In the genomic region with DNA sequence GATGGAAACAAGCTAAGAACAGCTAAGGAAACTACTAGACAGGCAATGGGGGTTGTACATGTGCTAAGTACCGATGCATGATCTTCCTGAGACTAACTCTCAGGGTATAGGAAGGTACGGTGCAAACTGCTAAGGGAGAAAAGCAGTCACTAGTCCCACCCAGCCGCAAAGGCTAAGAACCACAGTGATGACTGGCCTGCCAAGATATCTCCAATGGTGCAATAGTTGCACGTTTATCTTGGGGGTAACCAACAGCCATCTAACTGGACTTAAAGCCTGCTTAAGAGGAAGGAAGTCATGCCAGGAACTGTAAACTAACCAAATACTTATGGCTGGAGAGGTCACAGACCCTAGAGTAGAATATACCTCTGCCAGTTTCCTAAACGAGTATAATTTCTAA, we compare ENCODE assay signal across 26 mouse cellular contexts. TPM values are rescaled to one million over a fixed set of nuclear protein-coding genes. Genes with fewer than 3 reads are reported as not detected.
A peak's percentile ranks its signal among the peaks of the same experiment; 100 is the strongest.
DNase-seq lines count a peak whose midpoint lies in the region; ATAC-seq and TF ChIP-seq lines count a peak whose summit lies in the region.
"Had no signal": no experiment of that assay in that cellular context is flagged by ENCODE, and none has a peak within 500 bp of the region (broad histone marks: within the 10 kb centered on the region; RNA-seq: fewer than 3 reads in every experiment).

No protein-coding gene starts in this region.

- H3K79me2 ChIP-seq in MEL (ENCODE audit: control insufficient read depth, insufficient read depth, low read length, poor library complexity), result peaks cover 4% of the 10 kb centered on the region; the same call in 1 of the 2 replicates

- DNase-seq in MEL (ENCODE audit: low read depth, low spot score), result peak; percentile 78
- DNase-seq in liver, embryonic 11.5 days (ENCODE audit: low spot score), result no peak
- no peak for DNase-seq in left cerebral cortex, adult 9 months (ENCODE audit: low spot score in 2 of 2)
- no peak for DNase-seq in heart, embryonic 10.5 days (ENCODE audit: low spot score)
- no peak for DNase-seq in heart, postnatal 14 days
- DNase-seq: adrenal gland, postnatal 25 days; cerebellum, postnatal 14 days; forebrain, postnatal 0 days; heart, postnatal 4 days; kidney, adult 11 months; kidney, postnatal 14 days; layer of hippocampus, adult 9-11 months; lung, adult 18-20 months; right cerebral cortex, postnatal 4 days had no signal

- no peaks in the 10 kb centered on the region for H3K9me3 ChIP-seq in MEL (replicated peaks; ENCODE audit: insufficient read depth, low read length)
- no peaks in the 10 kb centered on the region for H3K9me3 ChIP-seq in liver, embryonic 11.5 days (ENCODE audit: control insufficient read depth, low read length)
- H3K9me3 ChIP-seq in liver, embryonic 16.5 days (replicated peaks; ENCODE audit: control insufficient read depth, low read length), result no peaks in the 10 kb centered on the region
- no peaks in the 10 kb centered on the region for H3K9me3 ChIP-seq in heart, embryonic 10.5 days
- H3K9me3 ChIP-seq: embryonic facial prominence, embryonic 10.5 days; embryonic facial prominence, embryonic 15.5 days; forebrain, embryonic 12.5 days; limb, embryonic 12.5 days; midbrain, embryonic 12.5 days; neural tube, embryonic 13.5 days had no signal

- TF ChIP-seq RAD21 in MEL (IDR thresholded peaks at IDR 0.05; ENCODE audit: low read depth, low read length), result no peak

- H3K36me3 ChIP-seq in MEL (ENCODE audit: control insufficient read depth in 1 of 2, insufficient read depth in 2 of 2, low read length in 2 of 2), result peaks cover 0 to 9% of the 10 kb centered on the region in 2 experiments; a peak in 2 of 4 replicates
- H3K36me3 ChIP-seq in liver, embryonic 11.5 days (ENCODE audit: control insufficient read depth, insufficient read depth, low read length), result no peaks in the 10 kb centered on the region
- H3K36me3 ChIP-seq in liver, embryonic 16.5 days (ENCODE audit: control insufficient read depth, insufficient read depth), result no peaks in the 10 kb centered on the region
- H3K36me3 ChIP-seq in heart, embryonic 10.5 days, result no peaks in the 10 kb centered on the region
- H3K36me3 ChIP-seq: embryonic facial prominence, embryonic 10.5 days; embryonic facial prominence, embryonic 15.5 days; forebrain, embryonic 12.5 days; limb, embryonic 12.5 days; midbrain, embryonic 12.5 days; neural tube, embryonic 13.5 days had no signal

- no peak for TF ChIP-seq POLR2A in MEL (IDR thresholded peaks at IDR 0.05; ENCODE audit: control insufficient read depth in 1 of 2, insufficient read depth in 1 of 2, low read depth in 1 of 2, low read length in 2 of 2, poor library complexity in 1 of 2)

- WGBS in liver, embryonic 11.5 days, result 44% methylated on average over 5 of the region's 5 CpGs
- WGBS in liver, embryonic 16.5 days (ENCODE audit: insufficient replicate concordance), result 16% methylated on average over 5 of the region's 5 CpGs
- WGBS in heart, embryonic 10.5 days, result 75% methylated on average over 5 of the region's 5 CpGs

- no peak for TF ChIP-seq CTCF in MEL (IDR thresholded peaks at IDR 0.05 in 2 of 3, conservative IDR thresholded peaks at IDR 0.05 in 1 of 3; ENCODE audit: control insufficient read depth in 1 of 3, insufficient read depth in 1 of 3, low read depth in 2 of 3, low read length in 3 of 3, poor library complexity in 1 of 3, severe bottlenecking in 1 of 3)

- H3K4me2 ChIP-seq in liver, embryonic 11.5 days, result no peak overlapping the region
- no peak overlapping the region for H3K4me2 ChIP-seq in liver, embryonic 16.5 days (ENCODE audit: low read depth, low read length)
- H3K4me2 ChIP-seq: embryonic facial prominence, embryonic 15.5 days; forebrain, embryonic 12.5 days; heart, embryonic 11.5 days; hindbrain, embryonic 14.5 days; limb, embryonic 12.5 days; midbrain, embryonic 12.5 days; neural tube, embryonic 13.5 days had no signal

- peak; percentile 86 for ATAC-seq in liver, embryonic 11.5 days (replicated peaks; ENCODE audit: low FRiP score)
- peak; percentile 51 for ATAC-seq in liver, embryonic 16.5 days (ENCODE audit: low read depth)
- ATAC-seq in megakaryocyte-erythroid progenitor cell, adult 5-6 weeks (replicated peaks; ENCODE audit: low FRiP score, low TSS enrichment, poor library complexity, severe bottlenecking), result peak; percentile 77
- ATAC-seq: forebrain, postnatal 0 days; lung, postnatal 0 days had no signal

- H3K27ac ChIP-seq in MEL (ENCODE audit: control insufficient read depth, low read depth, low read length), result peak overlapping the region; percentile 68
- H3K27ac ChIP-seq in liver, embryonic 11.5 days (ENCODE audit: low read depth, low read length), result no peak overlapping the region
- no peak overlapping the region for H3K27ac ChIP-seq in liver, embryonic 16.5 days (ENCODE audit: low read length)
- no peak overlapping the region for H3K27ac ChIP-seq in heart, embryonic 10.5 days
- H3K27ac ChIP-seq: embryonic facial prominence, embryonic 10.5 days; embryonic facial prominence, embryonic 15.5 days; forebrain, embryonic 12.5 days; hindbrain, embryonic 14.5 days; limb, embryonic 12.5 days; macrophage; midbrain, embryonic 12.5 days; neural tube, embryonic 13.5 days had no signal

- peak; percentile 84 to 90 for TF ChIP-seq EP300 in MEL (IDR thresholded peaks at IDR 0.05; ENCODE audit: low read depth in 1 of 2, low read length in 2 of 2)

- H3K27me3 ChIP-seq in MEL (ENCODE audit: control insufficient read depth in 1 of 2, insufficient read depth in 2 of 2, low read length in 2 of 2), result no peaks in the 10 kb centered on the region
- peaks cover 2% of the 10 kb centered on the region; the same call in 1 of the 2 replicates for H3K27me3 ChIP-seq in liver, embryonic 11.5 days (replicated peaks; ENCODE audit: control insufficient read depth, insufficient read depth, low read length)
- H3K27me3 ChIP-seq in liver, embryonic 16.5 days (ENCODE audit: control insufficient read depth, insufficient read depth, low read depth, low read length), result peaks cover 20% of the 10 kb centered on the region
- H3K27me3 ChIP-seq in heart, embryonic 10.5 days (ENCODE audit: insufficient read depth, poor library complexity, severe bottlenecking), result peaks cover 44% of the 10 kb centered on the region
- H3K27me3 ChIP-seq: neural tube, embryonic 13.5 days had no signal

- intact Hi-C loops in heart, postnatal 14 days (cut with DNase I), result no loop called here

- no peak overlapping the region for H3K9ac ChIP-seq in MEL (ENCODE audit: control insufficient read depth, low read depth, low read length, poor library complexity, severe bottlenecking)
- H3K9ac ChIP-seq in liver, embryonic 11.5 days (ENCODE audit: low read depth, low read length), result no peak overlapping the region
- H3K9ac ChIP-seq in liver, embryonic 16.5 days (ENCODE audit: low read depth, low read length), result no peak overlapping the region
- H3K9ac ChIP-seq: embryonic facial prominence, embryonic 15.5 days; forebrain, embryonic 12.5 days; forebrain, postnatal 0 days; hindbrain, embryonic 14.5 days; limb, embryonic 12.5 days; midbrain, embryonic 12.5 days; neural tube, embryonic 13.5 days had no signal

- H3K4me3 ChIP-seq in MEL (ENCODE audit: control insufficient read depth in 1 of 2, insufficient read depth in 1 of 2, low read depth in 2 of 2, low read length in 2 of 2), result no peak overlapping the region
- no peak overlapping the region for H3K4me3 ChIP-seq in liver, embryonic 11.5 days (ENCODE audit: low read depth, low read length)
- H3K4me3 ChIP-seq in liver, embryonic 16.5 days (ENCODE audit: low read depth, low read length), result no peak overlapping the region
- H3K4me3 ChIP-seq in heart, embryonic 10.5 days, result no peak overlapping the region
- H3K4me3 ChIP-seq: embryonic facial prominence, embryonic 10.5 days; embryonic facial prominence, embryonic 15.5 days; forebrain, embryonic 12.5 days; limb, embryonic 12.5 days; midbrain, embryonic 12.5 days; neural tube, embryonic 13.5 days had no signal

- H3K4me1 ChIP-seq in MEL (ENCODE audit: control insufficient read depth in 1 of 2, insufficient read depth in 2 of 2, low read length in 2 of 2), result peaks cover 2 to 17% of the 10 kb centered on the region in 2 experiments; a peak in 3 of 4 replicates
- peaks cover 6% of the 10 kb centered on the region for H3K4me1 ChIP-seq in liver, embryonic 11.5 days (replicated peaks; ENCODE audit: control insufficient read depth, insufficient read depth, low read length)
- H3K4me1 ChIP-seq in liver, embryonic 16.5 days (ENCODE audit: control insufficient read depth, low read depth, low read length), result peaks cover 9% of the 10 kb centered on the region; the same call in 1 of the 2 replicates
- peaks cover 5% of the 10 kb centered on the region; the same call in 1 of the 2 replicates for H3K4me1 ChIP-seq in heart, embryonic 10.5 days

TF ChIP-seq in MEL, 35 proteins besides CTCF, POLR2A, EP300 and RAD21 (continues in another document):
- peak; percentile 78 for TF ChIP-seq TCF12 (IDR thresholded peaks at IDR 0.05; ENCODE audit: low read depth, low read length)
- TF ChIP-seq ZMIZ1 (IDR thresholded peaks at IDR 0.05; ENCODE audit: low read depth, low read length), result no peak
- no peak for TF ChIP-seq MEF2A (IDR thresholded peaks at IDR 0.05; ENCODE audit: extremely low read depth, insufficient replicate concordance, low read depth, low read length, poor library complexity, severe bottlenecking)

RNA-seq across cellular contexts. Expression of gene Tmem229b, which starts 5.0 kb away (rescaled TPM):
- 13.5 and 13.8 TPM in 2 replicates for total RNA-seq in MEL (2012; rRNA removed)
- 10 to 100 TPM in 1 of 2 experiments, not detected in 1; 20.5 TPM for polyA plus RNA-seq in MEL (2012; ENCODE audit: insufficient read depth in 1 of 2, insufficient read length in 2 of 2, low read depth in 1 of 2, low replicate concordance in 2 of 2, missing spikeins in 1 of 2)
- polyA plus RNA-seq in liver, embryonic 11.5 days (2014; fragmentation: Nextera tagmentation; extraction: Ambion mirVana), result 5.4 and 5.5 TPM in 2 replicates
- polyA plus RNA-seq in liver, embryonic 16.5 days (2015; fragmentation: Nextera tagmentation; extraction: Ambion mirVana), result 2.3 and 3.7 TPM in 2 replicates
- 12.2 and 22.1 TPM in 2 replicates for total RNA-seq in megakaryocyte-erythroid progenitor cell, adult 5-6 weeks (2014; fragmentation: Nextera tagmentation)
- total RNA-seq in megakaryocyte-erythroid progenitor cell, adult 5-6 weeks (2017), result 8.5 and 10.6 TPM in 2 replicates
- polyA plus RNA-seq in heart, embryonic 10.5 days (2016; fragmentation: Nextera tagmentation; extraction: Ambion mirVana), result 1.7 and 2.3 TPM in 2 replicates
- total RNA-seq in heart, postnatal 14 days (2021), result 1 to 10 TPM; 3.9 to 4.0 TPM

RNA-seq across cellular contexts. Expression of gene Plekhh1, which starts 26.6 kb away (rescaled TPM):
- 0.35 and 0.39 TPM in 2 replicates for total RNA-seq in MEL (2012; rRNA removed)
- polyA plus RNA-seq in MEL (2012; ENCODE audit: insufficient read depth in 1 of 2, insufficient read length in 2 of 2, low read depth in 1 of 2, low replicate concordance in 2 of 2, missing spikeins in 1 of 2), result 1 to 10 TPM in 1 of 2 experiments, not detected in 1; 2.3 TPM
- 0.96 and 1.0 TPM in 2 replicates for polyA plus RNA-seq in liver, embryonic 11.5 days (2014; fragmentation: Nextera tagmentation; extraction: Ambion mirVana)
- polyA plus RNA-seq in liver, embryonic 16.5 days (2015; fragmentation: Nextera tagmentation; extraction: Ambion mirVana), result 0.13 and 0.33 TPM in 2 replicates
- not detected in 2 replicates for total RNA-seq in megakaryocyte-erythroid progenitor cell, adult 5-6 weeks (2014; fragmentation: Nextera tagmentation)
- total RNA-seq in megakaryocyte-erythroid progenitor cell, adult 5-6 weeks (2017), result not detected in 2 replicates
- 5.0 and 5.8 TPM in 2 replicates for polyA plus RNA-seq in heart, embryonic 10.5 days (2016; fragmentation: Nextera tagmentation; extraction: Ambion mirVana)
- total RNA-seq in heart, postnatal 14 days (2021), result 1 to 10 TPM; 5.5 to 5.7 TPM
